Mouse (Mus musculus): ENCODE data around the gene Tigit.

Gene Tigit

GRCm38 (mm10) chr16:43662124-43663004 lies 1.6 kb downstream of the Tigit start:
- no peak for DNase-seq

- DNase-seq: no peak
These were observed 2.4 kb downstream of the Tigit start for GRCm38 (mm10) chr16:43661576-43661975.

GRCm38 (mm10) chr16:43655183-43655787 lies 8.7 kb downstream of the Tigit start:
- DNase-seq: no peak

GRCm38 (mm10) chr16:43654269-43654668 lies 9.7 kb downstream of the Tigit start:
- DNase-seq: no peak

GRCm38 (mm10) chr16:43653288-43653687 lies 10.7 kb downstream of the Tigit start:
- DNase-seq: no peak

- no peak for DNase-seq
These were observed 13.4 kb downstream of the Tigit start for GRCm38 (mm10) chr16:43650355-43651080.

- no peak for DNase-seq
These were observed 16.3 kb downstream of the Tigit start for GRCm38 (mm10) chr16:43647641-43648040.

- DNase-seq: no peak
These were observed 17.0 kb downstream of the Tigit start for GRCm38 (mm10) chr16:43646943-43647342.

- DNase-seq: no peak
These were observed 18.1 kb downstream of the Tigit start for GRCm38 (mm10) chr16:43645879-43646278.

- no peak for DNase-seq
These were observed 22.7 kb downstream of the Tigit start for GRCm38 (mm10) chr16:43641230-43641629.

GRCm38 (mm10) chr16:43638406-43639049 lies 25.4 kb downstream of the Tigit start:
- no peak for DNase-seq

GRCm38 (mm10) chr16:43637241-43637640 lies 26.7 kb downstream of the Tigit start:
- no peak for DNase-seq

- no peak for DNase-seq
These were observed 29.9 kb downstream of the Tigit start for GRCm38 (mm10) chr16:43634037-43634436.

- DNase-seq: no peak
These were observed 32.2 kb downstream of the Tigit start for GRCm38 (mm10) chr16:43631758-43632157.

GRCm38 (mm10) chr16:43628662-43629061 lies 35.3 kb downstream of the Tigit start:
- no peak for DNase-seq

GRCm38 (mm10) chr16:43625956-43626355 lies 38.0 kb downstream of the Tigit start:
- DNase-seq: no peak

GRCm38 (mm10) chr16:43625289-43625688 lies 38.7 kb downstream of the Tigit start:
- DNase-seq: no peak

GRCm38 (mm10) chr16:43624876-43625275 lies 39.1 kb downstream of the Tigit start:
- no peak for DNase-seq

- no peak for DNase-seq
These were observed 40.5 kb downstream of the Tigit start for GRCm38 (mm10) chr16:43623315-43624000.

GRCm38 (mm10) chr16:43620359-43620758 lies 43.6 kb downstream of the Tigit start:
- DNase-seq: no peak

- no peak for DNase-seq
These were observed 44.7 kb downstream of the Tigit start for GRCm38 (mm10) chr16:43619277-43619676.

- no peak for DNase-seq
These were observed 45.7 kb downstream of the Tigit start for GRCm38 (mm10) chr16:43618286-43618685.

All from spleen, adult 18-20 months (tissue).